Mouse (Mus musculus) CH12F3 (cell line): Measurements from ENCODE around the gene Rps5.
"Not testable (repeated sequence)": the region's sequence is repeated elsewhere in the genome, so short reads cannot be mapped to it uniquely, and the experiment has no call there.

Source experiments
- in situ Hi-C: fragments of 300-500 bp; cut with MboI; formaldehyde crosslinking; loops from 2 replicates; pipeline ENCODE4 v1.14.3; 2020; ENCODE audit warnings: low sequenced_read_pairs

Gene Rps5

GRCm38 (mm10) chr7:12921705-12922465 lies at the start of gene Rps5:
TSS of gene Rps5 (plus strand) at chr7:12922290.
- in situ Hi-C loops: no loop called here

- in situ Hi-C loops: no loop called here
Measured at GRCm38 (mm10) chr7:12874301-12874700, 47.8 kb upstream of the Rps5 start.

GRCm38 (mm10) chr7:12880036-12880435 lies 42.1 kb upstream of the Rps5 start:
- in situ Hi-C loops: no loop called here

- in situ Hi-C loops: not testable (repeated sequence)
Measured at GRCm38 (mm10) chr7:12880497-12880896, 41.6 kb upstream of the Rps5 start.

GRCm38 (mm10) chr7:12880911-12881660 lies 41.0 kb upstream of the Rps5 start, which contains the start of gene Zfp128:
TSS of gene Zfp128 (plus strand) at chr7:12881177.
- in situ Hi-C loops: no loop called here

- in situ Hi-C loops: no loop called here
Measured at GRCm38 (mm10) chr7:12886563-12887266, 35.4 kb upstream of the Rps5 start.

- in situ Hi-C loops: no loop called here
Measured at GRCm38 (mm10) chr7:12887585-12887984, 34.5 kb upstream of the Rps5 start.

GRCm38 (mm10) chr7:12890928-12891327 lies 31.2 kb upstream of the Rps5 start:
- in situ Hi-C loops: no loop called here

- in situ Hi-C loops: no loop called here
Measured at GRCm38 (mm10) chr7:12891334-12891733, 30.8 kb upstream of the Rps5 start.

- in situ Hi-C loops: no loop called here
Measured at GRCm38 (mm10) chr7:12897655-12898410, 24.3 kb upstream of the Rps5 start, which contains the start of gene Zscan22. TSS of gene Zscan22 (plus strand) at chr7:12897815.

- in situ Hi-C loops: no loop called here
Measured at GRCm38 (mm10) chr7:12901517-12901916, 20.6 kb upstream of the Rps5 start.

GRCm38 (mm10) chr7:12903623-12904022 lies 18.5 kb upstream of the Rps5 start:
- in situ Hi-C loops: no loop called here

- in situ Hi-C loops: no loop called here
Measured at GRCm38 (mm10) chr7:12905146-12905545, 16.9 kb upstream of the Rps5 start.

GRCm38 (mm10) chr7:12909498-12909962 lies 12.6 kb upstream of the Rps5 start:
- in situ Hi-C loops: no loop called here

GRCm38 (mm10) chr7:12910181-12910668 lies 11.9 kb upstream of the Rps5 start:
- in situ Hi-C loops: no loop called here

GRCm38 (mm10) chr7:12913556-12913955 lies 8.5 kb upstream of the Rps5 start:
- in situ Hi-C loops: no loop called here

GRCm38 (mm10) chr7:12920495-12920894 lies 1.6 kb upstream of the Rps5 start:
- in situ Hi-C loops: not testable (repeated sequence)

- in situ Hi-C loops: no loop called here
Measured at GRCm38 (mm10) chr7:12921318-12921704, 779 bp upstream of the Rps5 start.

GRCm38 (mm10) chr7:12922729-12923128 lies 639 bp downstream of the Rps5 start:
- in situ Hi-C loops: no loop called here

- in situ Hi-C loops: no loop called here
Measured at GRCm38 (mm10) chr7:12926316-12926715, 4.2 kb downstream of the Rps5 start.
